Mouse (Mus musculus) gastrocnemius, adult 2 months (tissue): ENCODE results near the gene Bloc1s4. TPM values are rescaled to one million over a fixed set of nuclear protein-coding genes. Genes with fewer than 3 reads are reported as not detected.
"Not testable (repeated sequence)": the region's sequence is repeated elsewhere in the genome, so short reads cannot be mapped to it uniquely, and the experiment has no call there.

ENCODE experiments used
- DNase-seq: peaks from one replicate; pipeline ENCODE4 v3.0.0; 2022
- H3K27ac ChIP-seq: fragments of 200-600 bp; 2 replicates; pipeline ENCODE4 v1.8.1; 2022; ENCODE audit warnings: mild to moderate bottlenecking
- H3K4me3 ChIP-seq: fragments of 200-600 bp; 2 replicates; pipeline ENCODE4 v1.8.1; 2022; ENCODE audit warnings: mild to moderate bottlenecking, moderate library complexity
- CTCF ChIP-seq: fragments of 200-600 bp; IDR thresholded peaks from 2 replicates; pipeline ENCODE4 v1.8.1; 2022; ENCODE audit warnings: antibody characterized with exemption, mild to moderate bottlenecking, moderate library complexity
- intact Hi-C: fragments of 180-260 bp; cut with DNase I; formaldehyde crosslinking; loops from one replicate; pipeline ENCODE4 v1.15.1; 2025
- long read RNA-seq, 2 experiments: library from polyadenylated mRNA; stranded (forward); transcript quantifications; one replicate each; pipeline ENCODE4 v2.0.0; 2021
- total RNA-seq, 2 experiments: library from RNA; stranded (reverse); gene quantifications; 2 replicates each; pipeline ENCODE4 v1.2.3; 2021

Gene Bloc1s4
- total RNA-seq, result 10 to 100 TPM in 1 of 2 experiments, 1 to 10 TPM in 1; 9.1 to 11.0 TPM
- long read RNA-seq, experiment 1, transcript Bloc1s4-201 (1 exons, 1,273 nt), result major isoform, 12 of 12 reads
- long read RNA-seq, experiment 1, partial matches to known transcripts, result 0 of 12 reads
- long read RNA-seq, experiment 1, other reads (novel, unspliced or antisense), result 0 of 12 reads
- long read RNA-seq, experiment 2, transcript Bloc1s4-201 (1 exons, 1,273 nt), result major isoform, 16 of 16 reads
- long read RNA-seq, experiment 2, partial matches to known transcripts, result 0 of 16 reads
- long read RNA-seq, experiment 2, other reads (novel, unspliced or antisense), result 0 of 16 reads

DNA sequence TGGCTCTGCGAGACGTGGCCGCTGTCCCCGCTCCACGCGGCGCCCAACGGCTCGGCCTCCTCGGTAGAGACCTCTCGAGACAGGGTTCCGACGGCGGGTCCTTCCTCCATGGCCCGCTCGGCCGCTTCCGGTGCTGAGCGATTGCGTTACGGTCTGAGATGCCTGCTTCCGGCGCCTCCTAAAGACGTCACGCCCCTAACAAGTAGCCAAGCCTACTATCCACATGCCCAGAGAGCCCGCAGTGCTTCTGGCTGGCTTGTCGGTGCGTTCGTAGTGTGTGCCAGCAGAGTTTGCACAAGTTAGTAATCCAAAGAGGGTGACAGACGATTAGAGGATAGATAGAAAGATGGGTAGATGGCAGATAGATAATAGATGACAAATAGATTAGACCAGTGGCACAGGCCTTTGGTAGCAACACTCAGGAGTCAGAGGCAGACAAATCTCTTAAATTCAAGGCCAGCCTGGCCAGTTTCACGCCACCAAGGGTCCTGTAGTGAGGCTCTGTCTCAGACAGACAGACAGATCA is at the start of gene Bloc1s4:
Gene Bloc1s4 (minus strand): TSS at position 115 of the 526 bp plus-strand sequence.
- intact Hi-C loops, result loop anchor here (10.0 kb wide), 1 partner anchor 164 kb away; no protein-coding TSS in a partner anchor
- Histone ChIP-seq H3K27ac (peak within 1 kb of the TSS; percentile 80), H3K4me3 (peak within 1 kb of the TSS; percentile 90)
- TF ChIP-seq CTCF, result no peak
- peak; percentile 94 for DNase-seq

- TF ChIP-seq CTCF, result no peak
- Histone ChIP-seq H3K4me3 (peak overlapping the region; percentile 81), H3K27ac (peak overlapping the region; percentile 95; the same call in 1 of the 2 replicates)
- DNase-seq, result no peak
- intact Hi-C loops, result no loop called here
Measured at GRCm38 (mm10) chr5:36797291-36797690, 48.8 kb upstream of the Bloc1s4 start.

- intact Hi-C loops, result not testable (repeated sequence)
- Histone ChIP-seq H3K4me3 (peak within 1 kb of the TSS; percentile 81), H3K27ac (peak within 1 kb of the TSS; percentile 95)
- peak; percentile 96 for DNase-seq
Measured at GRCm38 (mm10) chr5:36796296-36797014, 48.0 kb upstream of the Bloc1s4 start, which contains the start of gene Mrfap1. Gene Mrfap1 (minus strand): TSS chr5:36796772.

GRCm38 (mm10) chr5:36795647-36796295 is 47.3 kb upstream of the Bloc1s4 start:
- H3K27ac ChIP-seq, result peak overlapping the region; percentile 95
- peak; percentile 76 for DNase-seq
- intact Hi-C loops, result not testable (repeated sequence)
- H3K4me3 ChIP-seq, result peak overlapping the region; percentile 81

- intact Hi-C loops, result no loop called here
- Histone ChIP-seq H3K27ac (no peak overlapping the region), H3K4me3 (no peak overlapping the region)
- no peak for DNase-seq
- TF ChIP-seq CTCF, result no peak
Measured at GRCm38 (mm10) chr5:36791861-36792260, 43.4 kb upstream of the Bloc1s4 start.

DNA sequence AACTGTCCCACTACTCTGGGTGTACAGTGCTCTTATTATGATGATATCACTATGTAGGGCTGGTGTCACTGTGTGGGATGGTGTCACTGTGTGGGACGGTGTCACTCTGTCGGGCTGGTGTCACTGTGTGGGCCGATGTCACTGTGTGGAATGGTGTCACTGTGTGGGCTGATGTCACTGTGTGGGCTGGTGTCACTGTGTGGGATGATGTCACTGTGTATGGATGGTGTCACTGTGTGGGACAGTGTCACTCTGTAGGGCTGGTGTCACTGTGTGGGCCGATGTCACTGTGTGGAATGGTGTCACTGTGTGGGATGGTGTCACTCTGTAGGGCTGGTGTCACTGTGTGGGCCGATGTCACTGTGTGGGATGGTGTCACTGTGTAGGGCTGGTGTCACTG is 37.6 kb upstream of the Bloc1s4 start:
- TF ChIP-seq CTCF, result no peak
- intact Hi-C loops, result no loop called here
- DNase-seq, result no peak
- Histone ChIP-seq H3K27ac (no peak overlapping the region), H3K4me3 (no peak overlapping the region)

DNA sequence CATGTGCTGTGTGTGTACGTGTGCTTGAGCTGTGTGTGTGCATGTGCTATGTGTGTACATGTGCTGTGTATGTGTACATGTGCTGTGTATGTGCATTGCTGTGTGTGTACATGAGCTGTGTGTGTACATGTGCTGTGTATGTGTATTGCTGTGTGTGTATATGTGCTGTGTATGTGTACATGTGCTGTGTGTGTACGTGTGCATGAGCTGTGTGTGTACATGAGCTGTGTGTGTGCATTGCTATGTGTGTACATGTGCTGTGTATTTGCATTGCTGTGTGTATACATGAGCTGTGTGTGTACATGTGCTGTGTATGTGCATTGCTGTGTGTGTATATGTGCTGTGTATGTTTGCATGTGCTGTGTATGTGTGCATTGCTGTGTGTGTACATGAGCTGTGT is 31.1 kb upstream of the Bloc1s4 start:
- Histone ChIP-seq H3K4me3 (no peak overlapping the region), H3K27ac (no peak overlapping the region)
- no peak for DNase-seq
- no peak for TF ChIP-seq CTCF
- intact Hi-C loops, result no loop called here

DNA sequence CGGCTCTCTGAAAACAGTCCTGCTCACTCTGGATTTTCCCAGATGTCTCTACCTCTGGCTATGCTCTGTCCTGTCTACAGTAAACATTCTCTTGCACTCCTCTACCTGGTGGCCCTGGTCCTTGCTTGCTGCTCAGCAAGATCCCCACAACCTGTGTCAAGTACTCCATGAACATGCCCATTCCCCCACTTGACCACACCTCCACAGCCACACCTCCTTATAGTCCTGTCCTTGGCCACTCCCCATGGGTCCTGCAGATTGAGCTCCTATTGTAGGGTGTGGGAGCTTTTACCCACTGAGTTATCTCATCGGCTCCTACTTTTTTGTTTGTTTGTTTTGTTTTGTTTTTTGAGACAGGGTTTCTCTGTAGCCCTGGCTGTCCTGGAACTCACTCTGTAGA is 30.5 kb upstream of the Bloc1s4 start:
- DNase-seq, result no peak
- intact Hi-C loops, result no loop called here
- H3K4me3 ChIP-seq, result no peak overlapping the region
- TF ChIP-seq CTCF, result no peak
- H3K27ac ChIP-seq, result no peak overlapping the region

- H3K4me3 ChIP-seq, result no peak overlapping the region
- intact Hi-C loops, result no loop called here
- no peak overlapping the region for H3K27ac ChIP-seq
- no peak for DNase-seq
- TF ChIP-seq CTCF, result no peak
Measured at GRCm38 (mm10) chr5:36777186-36777585, 28.7 kb upstream of the Bloc1s4 start.

- H3K4me3 ChIP-seq, result no peak overlapping the region
- intact Hi-C loops, result no loop called here
- H3K27ac ChIP-seq, result no peak overlapping the region
- no peak for DNase-seq
- TF ChIP-seq CTCF, result no peak
Measured at GRCm38 (mm10) chr5:36776021-36776575, 27.6 kb upstream of the Bloc1s4 start.

DNA sequence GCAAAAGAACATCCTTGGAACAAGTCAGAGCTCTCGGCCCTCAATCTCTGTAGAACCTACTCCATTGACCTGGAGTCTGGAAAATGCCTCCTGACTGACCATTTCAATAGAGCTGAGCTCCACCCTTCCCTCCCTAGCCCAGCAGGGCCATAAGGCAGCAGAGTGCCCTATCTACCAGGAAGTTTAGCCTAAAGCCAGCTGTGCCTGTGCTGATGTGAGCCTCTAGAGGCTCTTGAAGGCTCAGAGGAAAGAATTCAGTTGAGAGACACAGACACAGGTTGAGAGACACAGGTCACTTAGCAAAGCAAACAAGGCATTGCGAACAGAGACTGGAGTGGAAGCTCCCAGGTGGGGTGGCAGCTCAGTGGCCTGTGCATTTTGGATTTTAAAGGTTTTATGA is 26.9 kb upstream of the Bloc1s4 start:
- Histone ChIP-seq H3K4me3 (no peak overlapping the region), H3K27ac (no peak overlapping the region)
- intact Hi-C loops, result no loop called here
- DNase-seq, result no peak
- TF ChIP-seq CTCF, result no peak

DNA sequence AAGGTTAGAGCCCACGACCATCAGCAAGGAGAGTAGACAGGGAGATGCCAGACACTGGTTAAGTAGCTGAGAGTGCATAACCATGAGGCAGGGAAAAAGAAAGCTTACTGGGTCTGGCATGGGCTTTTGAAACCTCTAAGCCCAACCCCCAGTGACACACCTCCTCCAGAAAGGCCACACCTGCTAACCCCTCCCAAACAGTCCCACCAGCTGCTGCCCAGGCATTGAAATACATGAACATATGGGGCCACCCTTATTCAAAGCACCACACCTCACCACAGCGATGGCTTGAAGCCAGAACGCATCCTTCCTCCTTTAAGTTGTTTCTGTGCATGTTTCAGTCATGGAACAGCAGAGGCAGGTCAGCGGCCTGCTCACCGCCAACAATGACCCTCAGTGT is 24.1 kb upstream of the Bloc1s4 start:
- intact Hi-C loops, result no loop called here
- DNase-seq, result no peak
- H3K27ac ChIP-seq, result no peak overlapping the region
- TF ChIP-seq CTCF, result no peak
- H3K4me3 ChIP-seq, result no peak overlapping the region
